Mouse (Mus musculus) kidney, adult 2 months (tissue): ENCODE data around the gene Tmf1. TPM values are rescaled to one million over a fixed set of nuclear protein-coding genes. Genes with fewer than 3 reads are reported as not detected.

Experiments
- DNase-seq: peaks from one replicate; pipeline ENCODE4 v3.0.0; 2021
- H3K27ac ChIP-seq: fragments of 200-500 bp; 2 replicates; pipeline ENCODE4 v1.5.1; 2012; ENCODE audit warnings: low read depth, low read length, control low read depth, inconsistent platforms; ENCODE audit not compliant: insufficient read depth
- H3K27me3 ChIP-seq: fragments of 200-500 bp; replicated peaks from 2 replicates; pipeline ENCODE4 v1.6.1; 2012; ENCODE audit warnings: mild to moderate bottlenecking, moderate library complexity, low read length, inconsistent platforms; ENCODE audit not compliant: control insufficient read depth, insufficient read depth
- H3K36me3 ChIP-seq: fragments of 200-500 bp; 2 replicates; pipeline ENCODE4 v1.6.1; 2012; ENCODE audit warnings: mild to moderate bottlenecking, moderate library complexity, low read length, inconsistent platforms; ENCODE audit not compliant: control insufficient read depth, insufficient read depth
- H3K4me1 ChIP-seq: fragments of 200-500 bp; 2 replicates; pipeline ENCODE4 v1.6.1; 2011; ENCODE audit warnings: low read length; ENCODE audit not compliant: control insufficient read depth, insufficient read depth
- H3K4me3 ChIP-seq: fragments of 200-500 bp; 2 replicates; pipeline ENCODE4 v1.5.1; 2011; ENCODE audit warnings: mild to moderate bottlenecking, low read depth, low read length, control low read depth; ENCODE audit not compliant: insufficient read depth
- CTCF ChIP-seq: fragments of 200-500 bp; conservative IDR thresholded peaks from 2 replicates; pipeline ENCODE4 v1.5.1; 2011; ENCODE audit warnings: low read depth, mild to moderate bottlenecking, control low read depth, low read length, moderate library complexity, mixed read lengths; ENCODE audit not compliant: insufficient read depth, insufficient read length
- POLR2A ChIP-seq: fragments of 200-500 bp; IDR thresholded peaks from one replicate; pipeline ENCODE4 v1.6.1; 2011; ENCODE audit warnings: low read depth, low read length, control low read depth
- WGBS: fragments of 180-500 bp; shearing (Covaris S2); methylation state at CpG from one replicate; pipeline ENCODE4 v1.1.7; 2018; 5-methylcytosine and 5-hydroxymethylcytosine counted together
- polyA plus RNA-seq: library from polyadenylated mRNA; depleted of rRNA; stranded (reverse); fragments of >200 nt; gene quantifications from 2 replicates; pipeline ENCODE4 v1.2.3, GENCODE M21; 2012

Tmf1 gene
- polyA plus RNA-seq, 1 experiment: 4.1 TPM

DNA sequence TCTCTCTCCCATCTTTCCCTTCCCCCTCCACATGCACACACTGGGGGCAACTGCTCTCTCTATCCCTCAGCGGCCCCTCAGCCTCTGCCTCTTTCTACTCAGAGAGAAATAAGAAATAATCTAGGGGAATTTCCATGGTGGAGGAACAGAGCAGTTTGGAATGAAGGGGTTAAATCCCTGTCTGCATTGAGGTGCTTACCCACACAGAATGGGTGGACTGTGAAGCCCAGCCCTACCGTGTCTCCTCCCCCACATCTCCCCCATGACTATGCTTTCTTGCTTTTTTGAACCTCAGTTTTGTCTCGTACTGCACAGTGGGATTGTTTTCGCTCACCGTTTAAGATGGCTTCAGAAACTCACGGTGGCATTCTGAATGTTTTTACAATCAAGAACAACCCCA lies 43.4 kb upstream of the Tmf1 start:
- no peaks in the 10 kb centered on the region for H3K27me3 ChIP-seq
- peaks cover 12% of the 10 kb centered on the region; the same call in 1 of the 2 replicates for H3K4me1 ChIP-seq
- no peaks in the 10 kb centered on the region for H3K36me3 ChIP-seq
- H3K27ac ChIP-seq: no peak overlapping the region
- TF ChIP-seq CTCF (no peak), POLR2A (no peak)
- WGBS: 55% methylated on average over 6 of the region's 6 CpGs
- H3K4me3 ChIP-seq: no peak overlapping the region
- no peak for DNase-seq

GRCm38 (mm10) chr6:97221205-97222025 lies 42.5 kb upstream of the Tmf1 start:
- H3K27ac ChIP-seq: no peak overlapping the region
- no peaks in the 10 kb centered on the region for H3K27me3 ChIP-seq
- TF ChIP-seq CTCF (no peak), POLR2A (no peak)
- 70% methylated on average over 15 of the region's 15 CpGs for WGBS
- DNase-seq: no peak
- H3K36me3 ChIP-seq: no peaks in the 10 kb centered on the region
- H3K4me3 ChIP-seq: no peak overlapping the region
- peaks cover 13% of the 10 kb centered on the region; the same call in 1 of the 2 replicates for H3K4me1 ChIP-seq

DNA sequence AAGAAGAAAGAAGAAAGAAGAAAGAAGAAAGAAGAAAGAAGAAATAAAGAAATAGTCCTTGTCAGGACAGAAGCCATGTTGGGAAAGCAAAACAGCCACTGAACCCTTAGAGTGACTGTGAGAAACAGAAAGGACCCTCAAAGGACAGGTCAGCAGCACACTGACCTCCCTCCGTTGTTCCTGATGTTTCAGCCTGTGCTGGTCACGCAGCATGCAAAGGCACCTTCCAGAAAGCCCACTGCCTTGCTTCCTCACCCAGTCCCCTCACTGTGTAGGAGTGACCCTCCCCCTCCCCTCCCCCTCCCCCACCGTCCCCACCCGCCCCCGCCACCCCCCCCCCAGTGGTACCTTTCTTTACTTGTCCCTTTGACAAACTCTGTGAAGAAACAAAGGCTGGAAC lies 41.8 kb upstream of the Tmf1 start:
- Histone ChIP-seq H3K4me3 (no peak overlapping the region), H3K27me3 (no peaks in the 10 kb centered on the region), H3K4me1 (peaks cover 13% of the 10 kb centered on the region; the same call in 1 of the 2 replicates), H3K36me3 (no peaks in the 10 kb centered on the region), H3K27ac (no peak overlapping the region)
- no peak for DNase-seq
- TF ChIP-seq CTCF: no peak
- TF ChIP-seq POLR2A: no peak
- 41% methylated on average over 3 of the region's 5 CpGs for WGBS

DNA sequence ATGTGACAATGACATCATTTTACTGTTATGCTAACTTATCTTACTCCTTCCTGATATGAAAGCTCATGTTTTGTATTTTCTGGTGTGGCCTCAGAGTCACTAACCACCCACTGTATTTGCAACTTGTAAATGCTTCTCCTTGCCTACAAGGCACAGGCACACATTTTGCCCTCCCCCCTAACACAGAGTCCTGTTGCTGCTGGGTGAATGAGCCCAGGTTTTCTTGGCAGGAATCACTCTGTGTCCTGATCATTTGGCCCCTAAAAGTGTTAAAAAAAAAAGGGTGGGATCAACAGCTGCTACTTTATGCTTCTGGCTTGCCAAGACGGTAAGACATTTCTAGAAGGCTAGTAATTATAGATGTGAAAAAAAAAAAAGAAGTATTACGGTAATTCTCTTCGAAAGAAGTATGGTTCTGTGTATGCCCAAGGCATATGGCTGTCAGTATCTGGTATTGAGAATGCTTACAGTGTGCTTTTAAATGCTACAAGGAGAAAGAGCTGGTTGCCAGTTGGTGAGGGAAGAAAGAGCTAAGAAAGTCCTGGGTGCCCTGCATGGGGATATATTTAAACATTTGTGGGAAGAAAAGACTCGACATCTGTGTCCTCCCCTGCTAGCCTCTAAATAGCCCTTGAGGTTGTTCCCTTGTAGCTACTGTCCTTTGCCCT lies 37.4 kb upstream of the Tmf1 start:
- no peaks in the 10 kb centered on the region for H3K36me3 ChIP-seq
- no peak for DNase-seq
- 55% methylated on average over 4 of the region's 4 CpGs for WGBS

GRCm38 (mm10) chr6:97211981-97212380 lies 33.1 kb upstream of the Tmf1 start:
- WGBS: 29% methylated on average over 12 of the region's 12 CpGs
- H3K36me3 ChIP-seq: no peaks in the 10 kb centered on the region
- no peaks in the 10 kb centered on the region for H3K27me3 ChIP-seq
- H3K4me1 ChIP-seq: peaks cover 4% of the 10 kb centered on the region
- no peak for TF ChIP-seq CTCF
- TF ChIP-seq POLR2A: no peak
- H3K27ac ChIP-seq: no peak overlapping the region
- H3K4me3 ChIP-seq: peak overlapping the region; percentile 36
- peak; percentile 47 for DNase-seq

More for the DNA sequence above, 37.4 kb upstream of the Tmf1 start:
- Histone ChIP-seq H3K4me3 (no peak overlapping the region), H3K27me3 (no peaks in the 10 kb centered on the region), H3K4me1 (peaks cover 9% of the 10 kb centered on the region), H3K27ac (no peak overlapping the region)
- TF ChIP-seq CTCF (no peak), POLR2A (no peak)

- WGBS: under 1% methylated on average over 22 of the region's 22 CpGs
- TF ChIP-seq POLR2A: no peak
- TF ChIP-seq CTCF: no peak
- H3K36me3 ChIP-seq: no peaks in the 10 kb centered on the region
- H3K4me3 ChIP-seq: peak overlapping the region; percentile 92
- peak overlapping the region; percentile 86 for H3K27ac ChIP-seq
- peaks cover 4% of the 10 kb centered on the region for H3K4me1 ChIP-seq
- DNase-seq: peak; percentile 39
- no peaks in the 10 kb centered on the region for H3K27me3 ChIP-seq
Measured at GRCm38 (mm10) chr6:97210962-97211601, 32.2 kb upstream of the Tmf1 start.
